Mouse (Mus musculus) cerebellum, adult 2 months (tissue): ENCODE data around the gene Atp6ap1.

Experiments
- CTCF ChIP-seq: fragments of 200-500 bp; IDR thresholded peaks from 2 replicates; pipeline ENCODE4 v1.5.1; 2011; ENCODE audit warnings: low read depth, mild to moderate bottlenecking, control low read depth, low read length, moderate library complexity, borderline replicate concordance; ENCODE audit not compliant: insufficient read depth
- POLR2A ChIP-seq: fragments of 200-500 bp; IDR thresholded peaks from 2 replicates; pipeline ENCODE4 v1.6.1; 2011; ENCODE audit warnings: low read length, control low read depth, borderline replicate concordance; ENCODE audit not compliant: insufficient read depth

GRCm38 (mm10) chrX:74293431-74293830 lies 3.5 kb upstream of the Atp6ap1 start:
- TF ChIP-seq CTCF: no peak
- no peak for TF ChIP-seq POLR2A
